Mouse (Mus musculus) lung, adult 2 months (tissue): Measurements from ENCODE around the gene Ak5.

Source experiments
- CTCF ChIP-seq: fragments of 200-500 bp; IDR thresholded peaks from 2 replicates; pipeline ENCODE4 v1.5.1; 2011; ENCODE audit warnings: mild to moderate bottlenecking, low read length, control low read depth; ENCODE audit not compliant: insufficient read depth
- POLR2A ChIP-seq: fragments of 200-500 bp; IDR thresholded peaks from 2 replicates; pipeline ENCODE4 v1.6.1; 2011; ENCODE audit warnings: low read depth, mild to moderate bottlenecking, control low read depth, low read length, borderline replicate concordance; ENCODE audit errors: extremely low read depth

GRCm38 (mm10) chr3:152497842-152498241 is 170.3 kb downstream of the Ak5 start:
- TF ChIP-seq CTCF, result no peak
- no peak for TF ChIP-seq POLR2A
